Mouse (Mus musculus) testis, postnatal 14 days (tissue): ENCODE measurements around the gene Rnf19b.

Source experiments
- DNase-seq: peaks from one replicate; pipeline ENCODE4 v3.0.0; 2021; ENCODE audit warnings: low spot score

Rnf19b gene

DNA sequence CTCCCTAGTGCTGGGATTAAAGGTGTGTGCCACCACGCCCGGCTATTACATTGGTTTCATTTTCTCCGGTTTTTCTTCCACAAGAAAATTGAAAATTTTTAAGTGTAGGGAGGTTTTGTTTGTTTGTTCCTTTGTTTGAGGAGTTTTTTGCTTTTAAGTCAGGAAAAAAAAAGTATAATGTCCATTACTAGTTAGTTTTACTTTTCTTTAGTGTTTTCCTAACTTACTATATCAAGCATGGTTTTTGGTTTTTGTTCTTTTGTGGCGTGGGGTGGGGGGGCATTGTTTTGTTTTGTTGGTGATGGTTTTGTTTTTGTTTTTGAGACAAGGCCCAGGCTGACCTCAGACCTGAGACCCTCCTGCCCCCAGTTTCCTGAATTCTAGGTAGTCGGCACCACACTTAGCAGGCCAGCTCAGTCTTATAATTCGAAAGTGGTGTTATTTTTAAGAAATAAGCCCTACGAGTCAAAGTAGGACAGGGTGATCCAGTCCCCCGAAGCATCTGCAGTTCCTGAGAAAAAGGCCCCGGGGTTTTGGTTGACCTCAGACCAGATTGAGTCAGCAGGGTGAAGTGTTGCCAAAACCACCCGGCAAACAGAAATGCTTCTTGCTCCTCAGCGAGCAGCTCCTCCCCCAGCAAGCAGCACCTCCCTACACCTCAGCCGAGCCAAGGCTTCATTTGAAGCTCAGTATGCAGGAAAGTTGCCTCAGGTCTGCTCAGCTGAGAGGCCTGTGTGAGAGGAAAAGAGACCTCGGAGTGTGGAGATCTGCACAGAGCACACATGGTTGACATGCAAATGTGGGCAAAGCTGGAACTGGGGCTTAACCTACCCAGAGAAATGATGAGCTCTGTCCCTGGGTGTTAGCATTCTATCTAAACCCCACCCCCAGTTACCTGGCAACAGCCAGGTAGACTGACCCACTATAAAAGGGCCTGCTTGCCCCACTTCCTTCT is 23.1 kb upstream of the Rnf19b start:
- DNase-seq = peak; percentile 69

DNA sequence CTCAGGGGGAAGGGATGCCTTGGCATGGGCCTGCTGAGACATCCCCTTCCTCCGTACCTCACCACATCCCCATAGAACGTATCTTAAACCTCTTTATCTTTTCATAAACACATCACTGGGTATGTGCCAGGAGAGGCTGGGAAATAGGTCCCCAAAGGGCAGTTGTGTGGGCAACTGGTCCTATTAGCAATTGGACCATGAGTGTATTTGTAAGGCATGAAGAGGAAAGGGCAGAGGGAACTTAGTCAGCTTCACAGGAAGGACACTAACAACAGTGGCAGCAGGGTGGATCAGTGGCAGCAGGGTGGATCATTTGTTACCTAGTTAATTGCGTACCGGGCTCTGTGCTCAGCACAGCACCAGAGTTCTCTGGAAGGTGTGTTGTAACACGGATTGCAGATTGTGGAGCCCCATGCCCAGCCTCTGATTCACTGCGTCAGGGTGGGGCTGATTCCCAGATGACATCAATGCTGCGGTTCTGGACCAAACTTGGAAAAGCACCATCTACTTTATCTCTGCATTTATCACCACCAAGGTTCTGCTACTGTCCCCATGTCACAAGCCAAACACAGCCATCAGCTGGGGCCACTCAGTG is 22.1 kb upstream of the Rnf19b start:
- DNase-seq = no peak

DNA sequence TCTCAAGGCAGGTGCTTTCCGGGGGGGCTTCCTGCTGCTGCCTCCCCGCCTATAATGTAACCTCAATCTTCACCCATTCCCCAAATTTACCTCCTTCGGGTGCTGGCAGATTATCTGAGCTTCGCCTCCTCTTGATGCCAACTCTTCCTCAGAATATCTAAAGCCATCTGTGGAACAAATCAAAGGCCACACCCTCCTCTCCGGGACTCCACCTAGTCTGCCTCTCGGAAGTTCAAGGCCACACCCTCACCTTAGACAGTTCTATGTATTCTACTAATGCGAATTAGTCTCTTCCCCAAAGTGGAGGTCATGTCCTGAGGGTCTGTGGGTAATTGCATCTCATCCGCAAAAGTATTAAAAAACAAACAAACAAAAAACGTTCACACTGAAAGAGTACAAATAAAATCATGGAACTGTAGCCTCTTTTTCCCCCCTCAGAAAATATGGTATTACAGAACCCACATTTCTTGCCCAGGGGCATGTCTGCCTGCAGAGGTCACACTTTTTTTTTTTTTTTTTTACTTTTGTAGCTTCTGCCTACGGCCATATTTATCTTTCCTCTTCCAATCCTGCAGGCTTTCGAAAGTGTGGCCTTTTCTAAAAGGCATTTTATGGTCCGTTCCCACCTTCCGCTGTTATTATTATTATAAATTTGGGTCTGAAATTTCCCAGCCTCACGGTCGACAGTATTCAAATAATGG is 10.2 kb upstream of the Rnf19b start:
- no peak for DNase-seq

DNA sequence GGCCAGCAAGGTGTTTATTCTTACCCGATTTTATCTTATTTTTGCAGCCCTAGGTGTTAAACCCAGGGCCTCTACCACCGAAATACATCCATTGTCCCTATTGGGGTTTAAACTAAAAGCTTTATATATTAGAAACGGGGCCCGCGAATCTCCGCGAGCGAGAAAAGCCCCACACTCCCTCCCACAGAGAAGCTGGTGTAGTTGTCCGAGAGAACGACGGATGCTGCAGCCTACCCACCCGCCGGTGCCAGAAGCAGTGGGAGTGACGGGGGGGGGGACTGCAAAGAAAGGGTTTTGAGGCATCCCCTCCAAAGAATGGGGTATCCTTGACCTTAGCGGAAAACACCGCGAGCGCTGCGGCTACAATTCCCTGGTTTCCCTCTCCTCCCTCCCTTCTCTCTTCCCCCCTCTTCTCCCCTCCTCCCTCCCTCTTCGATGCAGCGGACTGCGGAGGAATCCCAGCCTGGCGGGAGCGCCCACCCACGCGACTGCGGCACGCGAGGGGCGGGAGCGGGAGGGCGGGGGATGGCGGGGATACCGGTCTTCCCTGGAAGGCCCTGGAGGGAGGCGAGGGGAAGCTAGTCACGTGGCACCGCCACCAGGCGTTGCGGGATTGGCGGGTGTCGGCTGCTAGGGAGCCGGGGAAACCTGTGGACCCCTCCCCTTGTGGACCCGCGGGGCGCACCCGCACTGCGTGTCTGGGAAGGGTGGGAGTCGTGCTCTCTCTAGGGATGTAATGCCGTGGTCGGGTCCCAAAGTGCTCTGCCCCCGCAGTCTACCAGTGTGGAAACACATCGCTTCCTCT is 9.4 kb upstream of the Rnf19b start:
- DNase-seq = peak; percentile 86

DNA sequence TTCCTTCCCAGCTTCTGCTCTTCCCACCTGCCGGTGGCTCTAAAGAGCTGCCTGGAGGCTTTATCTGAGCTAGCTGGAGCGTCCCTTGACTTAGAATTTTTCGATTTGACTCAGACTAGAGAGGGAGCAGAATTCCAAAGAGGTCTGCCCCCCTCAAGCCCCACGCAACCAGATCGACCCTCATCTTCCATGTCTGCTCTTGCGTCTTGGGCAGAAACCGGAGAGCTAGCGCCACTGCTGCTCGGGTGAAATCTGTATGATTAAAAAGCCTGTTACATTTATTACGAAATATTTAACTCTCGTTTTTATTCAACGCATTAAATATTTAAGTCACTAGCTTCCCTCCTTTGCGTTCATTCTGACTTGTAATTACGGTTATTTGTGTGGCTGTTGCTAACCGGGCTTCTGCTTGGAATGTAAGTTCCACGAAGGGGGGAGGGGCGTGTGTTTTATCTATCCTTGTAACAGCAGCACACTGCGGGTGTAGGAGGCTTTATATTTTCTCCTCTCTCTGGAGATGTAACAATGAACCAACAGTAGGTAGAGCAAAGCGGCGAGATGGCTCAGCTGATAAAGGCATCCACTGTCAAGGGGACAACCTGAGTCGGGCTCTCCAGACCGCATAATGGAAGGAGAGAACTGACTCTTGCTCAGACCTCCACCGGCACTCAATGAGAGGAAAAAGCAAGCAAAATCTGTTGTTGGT is 8.6 kb upstream of the Rnf19b start:
- DNase-seq = no peak

DNA sequence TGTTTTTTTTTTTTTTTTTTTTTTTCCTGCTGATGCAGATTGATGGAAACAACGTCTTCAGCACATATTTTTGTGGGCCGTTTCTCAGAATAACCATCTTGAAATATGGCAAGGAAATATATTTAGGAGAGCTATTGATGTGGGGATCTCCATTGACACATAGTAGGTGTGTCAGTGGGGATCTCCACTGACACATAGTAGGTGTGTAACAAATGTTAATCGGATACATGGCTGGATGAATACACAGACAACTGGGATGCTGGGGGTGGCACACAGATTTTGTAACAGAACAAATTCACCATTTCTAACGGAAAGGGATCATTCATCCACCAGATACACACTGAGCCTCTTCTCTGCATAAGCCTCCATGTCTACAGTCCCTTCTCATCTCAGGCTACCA is 7.7 kb upstream of the Rnf19b start:
- DNase-seq = no peak

DNA sequence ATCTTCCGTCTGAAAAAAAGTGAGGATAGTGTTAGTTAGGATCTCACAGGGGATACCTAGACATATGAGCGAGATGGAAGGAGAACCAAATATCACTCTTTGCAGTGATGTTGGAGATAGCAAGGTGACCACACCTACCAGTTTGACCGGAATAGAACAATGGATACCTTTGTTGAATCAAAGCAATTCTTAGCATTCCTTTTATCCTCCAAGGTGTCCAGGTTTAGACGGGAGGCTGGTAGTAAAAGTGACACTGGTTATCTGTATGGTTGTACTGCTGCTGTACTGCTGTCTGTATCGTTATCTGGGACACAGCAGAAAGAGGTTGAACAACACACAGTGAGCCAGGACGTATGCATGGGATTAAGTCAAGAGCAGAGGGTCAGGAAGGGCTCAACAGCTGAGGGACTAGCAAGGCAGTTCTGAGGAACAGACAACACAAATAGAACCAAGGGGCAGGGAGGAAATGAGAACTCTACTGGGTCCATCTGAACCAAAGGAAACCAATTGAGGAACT is 7.1 kb upstream of the Rnf19b start:
- DNase-seq = no peak

DNA sequence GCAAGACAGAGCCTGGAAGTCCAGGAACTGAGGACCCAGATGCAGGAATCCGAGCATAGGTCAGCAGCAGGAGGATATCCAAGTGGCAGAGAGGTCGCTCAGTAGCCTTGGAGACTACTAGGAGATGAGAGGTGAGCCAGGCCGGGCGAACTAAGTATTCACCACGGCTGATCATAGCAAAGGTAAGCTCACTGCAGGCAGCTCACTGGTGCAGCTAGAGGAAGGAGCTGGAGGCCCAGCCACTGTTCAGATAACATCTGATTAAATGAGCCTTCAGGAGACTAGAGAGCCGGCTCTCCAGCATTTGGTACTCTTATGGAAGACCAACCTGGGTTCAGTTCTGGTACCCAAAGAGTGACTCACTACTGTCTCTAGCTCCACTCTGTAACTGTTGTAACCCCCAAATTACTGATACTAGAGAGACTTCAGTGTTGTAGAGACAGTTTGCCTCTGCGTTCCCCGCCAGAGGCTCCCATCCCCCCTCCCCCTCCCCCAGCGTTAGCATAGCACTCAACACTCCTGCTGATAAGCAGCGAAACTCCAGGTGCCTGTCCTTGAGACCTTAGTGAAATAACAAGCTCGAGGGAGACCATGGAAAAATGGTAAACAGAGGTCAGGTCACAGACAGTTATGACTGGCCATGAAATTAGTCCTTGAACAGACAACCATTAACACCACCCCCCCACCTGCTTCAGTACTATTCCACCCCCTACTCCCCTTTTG is 6.4 kb upstream of the Rnf19b start:
- DNase-seq = no peak

DNA sequence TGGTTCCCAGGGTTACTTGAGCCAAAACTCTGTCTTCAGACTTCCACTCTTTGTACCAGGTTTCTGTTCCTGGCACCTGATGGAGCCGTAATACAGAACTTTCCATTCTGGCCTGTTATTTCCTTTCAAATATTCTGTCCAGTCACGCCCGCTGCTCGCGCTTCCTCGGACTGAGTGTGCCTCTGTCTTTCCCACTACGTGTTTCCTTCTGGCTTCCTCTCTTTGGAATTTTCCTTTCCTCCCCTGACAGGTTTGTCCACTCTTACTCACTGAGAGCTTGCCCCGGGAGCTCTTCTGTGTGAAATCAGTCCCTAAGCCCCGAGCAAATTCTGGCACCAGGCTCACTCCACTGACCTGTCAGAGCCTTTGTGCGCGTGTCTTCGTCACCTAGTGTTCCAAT is 3.3 kb upstream of the Rnf19b start:
- no peak for DNase-seq

DNA sequence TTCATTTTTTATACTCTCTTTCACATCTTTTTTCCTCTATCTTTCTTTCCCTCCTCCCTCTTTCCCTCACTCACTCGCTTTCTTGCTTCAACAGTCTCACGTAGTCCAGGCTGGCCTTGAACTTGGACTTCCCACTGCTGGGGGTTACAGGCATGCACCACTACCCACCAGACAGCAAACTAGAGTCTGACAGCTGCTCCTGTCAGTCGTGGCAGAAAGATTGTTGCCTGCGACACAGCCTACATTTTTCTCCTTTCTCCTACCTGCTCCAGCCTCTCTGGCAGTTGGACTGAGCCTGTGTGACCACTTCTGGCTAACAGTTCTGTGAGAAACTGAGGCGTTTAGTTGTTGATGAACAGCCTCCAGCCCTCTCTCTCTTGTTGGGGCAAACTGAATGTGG is 2.5 kb upstream of the Rnf19b start:
- no peak for DNase-seq

DNA sequence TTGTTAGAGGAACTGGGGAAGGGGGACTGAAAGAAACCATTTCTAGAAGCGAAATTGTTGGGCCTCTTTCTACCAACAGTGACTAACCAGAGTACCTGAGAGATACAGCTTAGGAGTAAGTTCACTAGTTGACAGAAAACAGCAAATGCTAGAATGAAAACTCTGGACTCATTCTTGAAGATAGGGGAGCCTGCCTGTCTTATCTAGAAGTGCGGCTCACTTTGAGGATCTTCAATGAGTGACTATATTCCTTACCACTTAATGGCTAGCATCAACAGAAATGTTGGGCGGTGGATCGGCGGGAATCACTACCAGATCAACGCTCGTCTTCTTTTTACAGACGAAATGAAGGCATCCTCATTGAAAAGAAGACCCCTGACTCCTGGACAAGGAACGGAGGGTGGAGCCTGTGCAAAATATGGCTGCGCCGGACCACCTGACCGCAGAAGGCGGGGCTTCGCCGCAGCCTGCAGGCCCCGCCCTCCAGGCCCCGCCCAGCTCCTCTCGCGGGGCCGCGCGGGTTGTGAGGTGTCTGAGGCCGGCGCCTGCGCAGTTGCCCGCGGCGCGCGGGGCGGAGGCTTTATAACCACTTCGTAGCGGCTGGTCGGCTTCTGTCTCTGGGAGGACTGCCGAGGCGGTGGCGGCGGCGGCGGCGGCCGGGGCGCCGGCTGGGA is 401 bp upstream of the Rnf19b start:
- peak; percentile 96 for DNase-seq

DNA sequence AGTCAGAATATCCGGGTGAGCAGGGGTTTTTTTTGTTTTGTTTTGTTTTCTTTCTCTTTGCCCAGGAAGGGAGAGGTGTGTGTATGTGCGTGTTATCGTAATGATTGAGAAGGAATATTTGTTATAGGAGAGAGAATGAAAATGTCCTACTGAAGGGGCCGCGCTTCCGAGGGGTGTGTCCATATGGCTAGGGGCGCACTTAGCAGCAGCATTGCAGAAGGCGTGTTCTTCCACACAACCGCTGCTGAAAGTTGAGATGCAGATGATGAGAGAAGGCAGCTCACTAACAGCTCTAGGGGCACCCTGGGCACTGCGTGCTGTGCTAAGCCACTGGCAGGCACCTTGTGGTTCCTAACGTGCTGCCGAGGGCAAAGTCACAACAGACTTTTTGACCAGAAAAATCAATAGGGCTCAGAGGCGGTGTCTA is 1.1 kb downstream of the Rnf19b start:
- no peak for DNase-seq

DNA sequence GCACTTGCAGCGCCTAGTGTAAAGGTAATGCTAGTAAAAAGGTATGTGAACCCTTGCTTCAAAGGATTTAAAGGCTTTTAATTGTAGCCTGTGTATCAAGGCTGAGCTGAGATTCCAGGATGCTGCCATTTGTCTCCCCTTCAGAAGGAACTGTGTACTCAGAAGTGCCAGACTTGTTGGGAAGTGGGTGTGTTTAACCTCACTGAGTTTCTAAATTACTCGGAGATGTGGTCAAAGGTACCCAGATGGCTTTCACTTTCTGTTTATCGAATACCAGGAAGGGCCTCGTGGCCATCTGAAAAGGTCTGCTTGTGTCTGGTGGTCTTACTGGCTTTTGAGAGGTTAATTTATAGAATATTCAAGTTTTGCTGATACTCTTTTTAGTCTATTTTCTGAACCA is 1.9 kb downstream of the Rnf19b start:
- DNase-seq = no peak

DNA sequence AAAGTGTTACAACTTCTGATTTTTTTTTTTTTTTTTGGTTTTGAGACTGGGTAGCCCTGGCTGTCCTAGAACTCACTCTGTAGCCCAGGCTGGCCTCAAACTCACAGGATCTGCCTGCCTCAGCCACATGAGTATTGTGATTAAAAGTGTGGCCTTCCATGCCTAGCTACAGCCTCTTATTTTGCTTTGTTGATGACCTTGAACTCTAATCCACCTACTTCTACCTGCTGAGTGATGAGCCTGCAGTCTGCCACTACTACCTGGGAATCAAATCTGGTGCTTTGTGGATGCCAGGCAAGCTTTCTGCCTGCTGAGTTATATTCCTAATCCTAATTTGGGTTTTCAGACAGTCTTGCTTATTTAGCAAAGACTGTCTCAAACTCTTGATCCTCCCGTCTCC is 3.4 kb downstream of the Rnf19b start:
- DNase-seq = no peak

DNA sequence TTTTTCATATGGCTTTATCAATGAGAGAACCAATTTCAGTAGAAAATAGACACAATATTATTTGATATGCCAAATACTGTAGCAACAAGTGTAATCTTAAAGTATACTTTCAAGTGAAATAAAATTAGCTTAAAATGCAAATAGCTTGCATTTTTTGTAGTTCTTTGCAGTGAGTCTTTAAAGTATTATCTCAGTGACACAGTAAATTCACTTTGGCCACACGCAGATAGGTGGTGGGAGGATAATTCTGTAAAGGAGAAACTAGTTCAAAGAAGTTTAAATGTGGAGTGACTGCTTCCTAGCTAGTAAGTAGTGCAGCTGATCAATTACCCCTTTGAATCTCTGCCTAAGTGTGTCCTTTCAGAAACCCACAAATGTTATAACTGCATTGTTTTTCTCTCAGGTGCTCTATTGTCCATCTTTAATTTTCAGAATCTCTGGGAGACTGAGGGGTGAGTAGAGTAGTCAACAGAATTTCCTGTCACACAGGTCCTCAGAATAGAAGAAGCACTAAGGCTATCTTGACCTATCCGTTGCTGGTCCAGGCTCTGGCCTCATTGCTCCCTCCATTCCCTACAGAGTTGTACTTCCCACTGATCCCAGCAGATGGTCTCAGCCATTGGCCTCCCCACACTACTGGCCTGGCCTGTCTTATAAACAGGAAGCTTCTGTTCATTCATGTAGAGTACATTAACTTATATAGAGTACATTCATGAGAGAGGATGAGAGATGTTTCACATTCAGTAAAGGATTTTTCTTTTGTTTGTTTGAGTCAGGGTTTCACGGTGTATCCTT is 4.4 kb downstream of the Rnf19b start:
- DNase-seq = no peak

DNA sequence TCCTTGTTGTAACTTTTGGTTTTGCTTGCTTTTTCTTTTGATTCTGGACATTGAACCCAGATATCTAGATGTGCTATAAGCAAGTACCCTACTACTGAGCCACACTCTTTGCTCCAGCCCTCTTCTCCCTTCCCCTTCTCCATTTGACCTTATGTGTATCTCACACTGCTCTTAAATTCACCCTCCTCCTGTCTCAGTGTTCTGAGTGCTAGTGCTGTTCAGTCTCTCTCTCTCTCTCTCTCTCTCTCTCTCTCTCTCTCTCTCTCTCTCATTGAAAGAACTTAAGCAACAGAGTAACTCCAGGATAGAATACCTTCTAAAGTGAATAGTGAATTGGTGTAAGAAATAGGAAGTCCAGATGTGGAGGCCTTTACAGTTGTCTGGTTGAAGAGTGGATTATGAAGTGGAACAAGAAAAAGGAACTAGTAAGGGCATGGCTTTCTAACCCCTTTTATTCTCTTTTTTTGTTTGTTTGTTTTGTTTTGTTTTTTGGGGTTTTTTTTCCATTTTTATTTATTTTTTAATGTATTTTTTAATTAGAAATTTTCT is 7.7 kb downstream of the Rnf19b start:
- DNase-seq = no peak

DNA sequence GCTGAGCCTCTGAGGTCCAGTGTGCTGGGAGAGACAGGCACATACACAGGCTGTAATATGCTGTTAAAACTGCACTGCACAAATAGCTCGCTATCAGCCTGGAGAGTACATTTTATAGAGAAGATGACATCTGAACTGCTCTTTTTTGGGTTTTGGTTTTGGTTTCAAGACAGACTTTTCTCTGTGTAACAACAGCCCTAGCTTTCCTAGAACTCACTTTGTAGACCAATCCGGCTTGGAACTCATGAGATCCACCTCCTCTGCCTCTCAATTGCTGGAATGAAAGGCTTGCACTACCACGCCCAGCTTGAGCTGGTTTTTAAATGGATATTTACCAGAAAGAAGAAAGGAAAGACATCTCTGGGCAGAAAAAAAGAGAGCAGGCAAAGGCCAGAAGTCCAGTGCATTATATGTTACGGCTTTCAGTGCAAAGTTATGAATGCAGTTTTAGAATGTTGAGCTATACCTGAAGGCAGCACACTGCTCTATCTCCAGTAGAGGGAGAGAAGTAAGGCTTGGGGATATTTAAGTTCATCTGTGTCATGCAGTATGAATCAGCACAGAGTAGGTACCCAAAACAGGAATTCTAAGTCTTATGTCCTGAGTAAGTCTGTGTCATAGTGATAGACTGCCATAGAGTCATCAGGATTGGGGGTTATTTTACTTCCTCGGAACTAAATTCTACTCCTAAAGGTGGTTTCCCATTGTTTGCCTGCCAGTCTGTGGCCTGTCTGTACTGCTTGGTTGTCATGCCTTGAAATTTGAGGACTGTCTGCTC is 9.8 kb downstream of the Rnf19b start:
- DNase-seq = no peak

DNA sequence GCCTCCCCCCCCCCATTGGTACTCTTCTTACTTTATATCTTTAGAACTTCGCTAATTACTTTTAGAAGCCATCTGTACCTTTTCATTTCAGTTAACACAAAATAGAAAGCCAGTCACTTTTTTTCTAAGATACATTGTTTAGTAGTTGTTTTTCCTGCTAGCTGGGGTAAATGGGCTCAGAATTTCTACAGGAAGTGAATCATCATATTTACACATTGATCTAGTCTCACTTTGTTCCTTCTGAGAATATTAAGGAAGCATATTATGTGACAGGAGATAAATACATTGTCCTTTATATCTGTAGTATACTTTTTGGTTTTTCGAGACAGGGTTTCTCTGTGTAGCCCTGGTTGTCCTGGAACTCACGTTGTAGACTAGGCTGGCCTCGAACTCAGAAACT is 10.8 kb downstream of the Rnf19b start:
- DNase-seq = no peak
